25 mouse cellular contexts compared by ENCODE assay signal in genomic region chr2:35745876-35746275, GRCm38 (mm10).
"Had no signal": no experiment of that assay in that cellular context is flagged by ENCODE, and none has a peak within 500 bp of the region (broad histone marks: within the 10 kb centered on the region; RNA-seq: fewer than 3 reads in every experiment).

No protein-coding gene starts in this region.

- H3K4me3 ChIP-seq: kidney, embryonic 15.5 days; limb, embryonic 10.5 days; limb, embryonic 13.5 days; liver, embryonic 12.5 days; liver, embryonic 15.5 days; lung, embryonic 15.5 days; megakaryocyte, embryonic 14.5 days; midbrain, embryonic 10.5 days; midbrain, embryonic 13.5 days; myocyte had no signal

- H3K4me1 ChIP-seq: liver, embryonic 12.5 days; liver, embryonic 15.5 days had no signal

- H3K9ac ChIP-seq: kidney, embryonic 15.5 days; limb, embryonic 13.5 days; liver, embryonic 12.5 days; liver, embryonic 15.5 days; lung, embryonic 15.5 days; midbrain, embryonic 13.5 days had no signal

- H3K9me3 ChIP-seq: kidney, embryonic 15.5 days; limb, embryonic 10.5 days; limb, embryonic 13.5 days; liver, embryonic 12.5 days; liver, embryonic 15.5 days; lung, embryonic 15.5 days; megakaryocyte, embryonic 14.5 days; midbrain, embryonic 10.5 days; midbrain, embryonic 13.5 days had no signal

- H3K27me3 ChIP-seq: kidney, embryonic 15.5 days; limb, embryonic 13.5 days; liver, embryonic 15.5 days; lung, embryonic 15.5 days; megakaryocyte, embryonic 14.5 days; midbrain, embryonic 13.5 days had no signal

- H3K36me3 ChIP-seq: kidney, embryonic 15.5 days; limb, embryonic 10.5 days; limb, embryonic 13.5 days; liver, embryonic 12.5 days; liver, embryonic 15.5 days; lung, embryonic 15.5 days; midbrain, embryonic 10.5 days; midbrain, embryonic 13.5 days had no signal

- DNase-seq: kidney, postnatal 10 days; kidney, postnatal 36 days; layer of hippocampus, postnatal 36 days; liver; lung, adult 18-20 months; lung, postnatal 10 days; lung, postnatal 36 days; right cerebral cortex, adult 18-20 months; right cerebral cortex, postnatal 14 days; right cerebral cortex, postnatal 4 days; thymus, adult 2 months; thymus, postnatal 14 days; thymus, postnatal 4 days had no signal

- ATAC-seq: liver, embryonic 12.5 days; midbrain, embryonic 13.5 days; midbrain, embryonic 16.5 days had no signal

- H3K4me2 ChIP-seq: kidney, embryonic 15.5 days; limb, embryonic 13.5 days; liver, embryonic 12.5 days; liver, embryonic 15.5 days; lung, embryonic 15.5 days; midbrain, embryonic 13.5 days had no signal

- H3K27ac ChIP-seq: kidney, embryonic 15.5 days; liver, embryonic 12.5 days; liver, embryonic 15.5 days; lung, embryonic 15.5 days; stomach, postnatal 0 days had no signal
